Mouse (Mus musculus) Muller cell, postnatal 12 days (primary cell): ENCODE measurements at regions not wholly inside any gene's neighbourhood (a gene's known extent, or its start where the extent isn't known, plus 50 kb on each side); places are given as distances from the start of the nearest gene placed in this dataset.

ENCODE experiments used
- DNase-seq: peaks from one replicate; pipeline ENCODE4 v3.0.0-alpha.2; 2015; ENCODE audit errors: inconsistent ontology term

GRCm38 (mm10) chr14:46221897-46222669 is 157.1 kb upstream of the Gm15217 start:
- no peak for DNase-seq

GRCm38 (mm10) chr14:46223008-46223407 is 156.2 kb upstream of the Gm15217 start:
- DNase-seq = no peak

DNA sequence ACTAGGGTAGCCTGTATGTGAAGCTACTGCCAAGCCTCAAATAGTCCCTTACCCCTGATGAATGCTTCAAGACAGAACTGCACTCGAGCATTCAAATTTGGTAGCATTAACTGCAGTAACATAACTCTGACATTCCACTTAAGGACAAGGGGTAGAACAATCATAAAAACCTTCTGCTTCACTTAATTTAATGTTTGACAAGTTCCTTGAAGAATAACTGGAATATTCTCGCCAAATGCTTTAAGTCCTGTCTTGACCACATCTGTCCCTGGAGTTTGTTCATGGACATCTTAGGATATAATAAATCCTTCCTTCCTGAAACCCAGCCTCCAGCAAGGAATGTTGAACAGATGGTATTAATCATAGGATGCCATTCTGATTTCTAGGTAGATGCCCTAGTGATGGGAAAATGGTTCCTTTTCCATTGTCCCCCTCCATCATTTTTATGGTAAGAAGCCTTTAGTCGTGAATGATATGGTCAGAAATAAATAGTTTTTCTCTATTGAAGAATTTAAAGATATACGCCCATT is 154.7 kb upstream of the Gm15217 start:
- peak; percentile 12 for DNase-seq

- DNase-seq = peak; percentile 83
Observed at GRCm38 (mm10) chr14:46225851-46226608, 153.2 kb upstream of the Gm15217 start.

DNA sequence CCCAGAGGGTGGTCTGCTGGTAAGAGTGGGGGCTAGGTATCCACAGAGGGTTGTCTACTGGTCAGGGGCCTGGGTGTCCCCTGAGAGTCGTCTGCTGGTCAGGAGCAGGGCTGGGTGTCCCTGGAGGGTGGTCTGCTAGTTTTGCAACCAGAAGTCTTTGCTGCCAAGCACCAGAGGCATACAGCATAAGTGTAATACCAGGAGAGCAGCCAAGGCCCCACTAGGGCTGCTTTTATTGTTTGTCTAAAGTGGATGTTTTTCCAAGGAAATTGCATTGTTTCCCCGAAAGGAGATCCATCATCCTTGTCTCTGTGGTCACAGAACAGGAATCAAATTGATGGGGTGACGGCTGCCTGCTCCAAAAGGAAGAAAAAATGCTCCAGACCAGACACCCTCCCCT is 145.2 kb upstream of the Gm15217 start:
- DNase-seq = no peak

GRCm38 (mm10) chr14:46234835-46235234 is 144.4 kb upstream of the Gm15217 start:
- DNase-seq = no peak

GRCm38 (mm10) chr14:46240046-46240800 is 139.0 kb upstream of the Gm15217 start:
- no peak for DNase-seq

- DNase-seq = no peak
Observed at GRCm38 (mm10) chr14:46240896-46241295, 138.3 kb upstream of the Gm15217 start.

DNA sequence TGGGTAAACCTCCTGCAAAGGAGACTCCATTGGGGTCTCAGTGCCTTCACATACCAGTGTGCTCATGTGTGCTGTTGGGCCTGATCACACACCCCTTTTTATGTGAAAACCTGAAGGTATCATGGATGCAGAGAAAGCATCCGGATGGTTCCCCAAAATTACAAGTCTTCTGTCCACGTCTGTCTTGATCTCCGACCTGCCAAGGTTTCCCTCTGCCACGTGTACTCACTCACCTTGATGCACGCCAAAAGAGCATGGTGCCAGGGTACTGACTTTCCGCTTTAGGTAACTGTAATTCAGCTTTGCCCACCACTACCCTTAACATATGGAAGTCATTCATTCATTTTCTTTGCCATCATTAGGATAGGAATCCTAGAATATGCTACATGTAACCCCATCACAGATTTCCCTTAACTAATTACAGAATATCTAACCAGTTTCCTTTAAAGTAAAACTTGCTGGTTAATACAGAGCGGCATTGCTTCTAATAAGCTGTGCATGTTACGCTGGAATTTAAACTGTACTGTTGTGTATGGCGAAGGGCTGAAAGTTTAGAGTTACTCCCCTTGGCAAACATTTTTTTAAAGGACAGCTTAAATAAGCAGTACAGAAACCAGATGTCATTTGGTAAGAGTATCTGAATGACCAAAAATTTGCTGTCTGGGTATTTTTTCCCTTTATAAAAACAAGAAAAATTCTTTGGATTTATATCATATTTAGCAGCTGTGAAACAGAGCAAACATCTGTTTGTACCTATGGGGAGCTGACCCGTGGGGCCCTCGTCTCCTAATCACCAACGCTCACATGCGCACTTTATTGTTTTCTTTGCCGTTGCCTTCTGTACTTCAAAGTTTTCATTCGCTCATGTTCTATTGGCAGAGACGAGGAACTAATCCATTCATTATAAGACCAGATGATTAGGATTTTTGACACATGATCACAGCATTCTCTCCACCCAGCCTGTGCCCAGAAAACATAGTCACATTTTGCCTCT is 131.4 kb upstream of the Gm15217 start:
- DNase-seq = peak; percentile 16

DNA sequence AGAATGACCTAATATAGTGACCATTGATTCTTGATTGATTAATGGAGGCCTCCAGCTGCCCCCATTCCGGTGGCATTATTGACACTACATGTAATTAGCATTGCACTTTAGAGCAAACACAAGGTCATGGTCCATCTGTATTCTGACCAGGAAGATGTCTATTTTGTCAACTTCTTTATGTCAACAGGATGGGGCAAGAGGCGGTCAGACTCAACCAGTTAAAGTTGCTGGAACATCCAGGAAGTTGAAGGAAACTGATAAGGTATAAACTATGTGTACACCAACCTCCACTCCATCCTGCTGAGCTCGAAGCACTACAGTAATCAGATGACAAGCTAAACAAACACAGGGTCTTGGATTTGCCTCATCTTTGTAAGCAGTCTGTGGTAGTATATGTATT is 130.1 kb upstream of the Gm15217 start:
- no peak for DNase-seq

DNA sequence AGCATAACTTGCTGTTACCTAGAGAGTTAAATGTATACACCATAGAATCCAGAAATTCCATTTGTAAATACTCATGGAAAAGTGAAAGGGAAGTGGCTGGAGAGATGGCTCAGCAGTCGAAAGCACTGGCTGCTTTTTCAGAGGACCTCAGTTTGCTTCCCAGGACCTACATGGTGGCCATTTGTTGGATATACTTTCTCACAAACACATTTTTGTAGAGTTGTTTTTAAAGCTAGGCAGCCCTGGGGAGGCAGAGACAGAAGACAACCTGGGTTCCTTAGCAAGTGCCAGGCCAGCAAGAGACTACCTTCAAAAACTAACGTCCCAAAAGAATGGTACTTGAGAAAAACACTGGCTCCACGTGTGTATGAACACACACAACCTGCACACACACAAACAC is 124.0 kb upstream of the Gm15217 start:
- no peak for DNase-seq

DNA sequence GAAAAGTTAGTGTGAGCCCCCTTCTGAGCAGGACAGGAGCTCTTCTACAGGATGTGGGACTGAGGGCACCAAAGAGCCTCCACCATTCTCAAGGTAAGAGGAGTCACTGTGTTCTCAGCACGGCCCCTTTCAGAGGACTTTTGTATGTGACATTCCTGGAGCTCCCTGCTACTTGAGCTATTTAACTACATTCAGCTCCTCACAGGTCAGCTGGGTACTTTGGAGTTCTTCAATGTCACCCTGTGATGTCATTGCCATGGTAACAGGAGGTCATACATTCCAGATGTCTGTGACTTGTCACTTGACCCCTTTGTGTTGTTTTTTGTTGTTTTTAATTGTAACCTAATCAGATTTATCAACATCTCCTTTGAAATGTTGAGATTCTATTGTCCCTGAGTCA is 122.9 kb upstream of the Gm15217 start:
- DNase-seq = no peak

DNA sequence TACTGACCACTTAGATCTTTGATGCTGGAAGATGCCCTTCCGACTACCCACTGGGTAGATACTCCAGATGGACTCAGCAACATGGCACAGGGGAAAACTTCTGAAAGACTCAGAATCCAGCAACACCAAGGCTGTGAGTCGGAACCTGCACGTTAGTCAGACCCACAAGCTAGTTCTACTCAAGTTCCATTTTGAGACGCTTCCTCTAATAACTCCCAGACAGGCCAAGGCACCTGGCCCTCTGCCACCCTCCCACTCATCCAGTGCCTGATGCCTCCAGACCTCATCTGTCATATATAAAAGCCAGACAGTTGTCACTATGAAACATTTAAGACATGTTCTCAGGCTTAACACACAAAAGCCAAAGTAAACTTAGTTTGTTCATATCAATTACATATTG is 121.9 kb upstream of the Gm15217 start:
- peak; percentile 68 for DNase-seq

DNA sequence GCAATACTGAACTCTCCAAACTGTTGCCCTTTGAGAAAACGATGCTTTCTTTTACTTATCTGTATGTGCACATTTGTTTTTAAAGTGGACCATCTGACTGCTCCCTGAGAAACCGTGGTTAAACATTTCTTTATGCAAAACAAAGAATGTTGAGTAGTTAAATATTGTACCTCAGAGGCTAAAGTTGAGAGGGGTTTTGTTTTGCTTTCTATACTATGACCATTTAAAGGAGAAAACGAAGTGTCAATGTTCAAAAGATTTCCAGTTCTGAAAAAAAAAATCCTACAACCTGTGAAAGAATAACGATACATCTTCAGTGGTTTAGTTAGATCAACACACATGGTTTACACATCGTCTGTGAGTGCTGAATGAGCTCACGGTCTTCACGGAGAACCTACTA is 120.7 kb upstream of the Gm15217 start:
- DNase-seq = no peak

DNA sequence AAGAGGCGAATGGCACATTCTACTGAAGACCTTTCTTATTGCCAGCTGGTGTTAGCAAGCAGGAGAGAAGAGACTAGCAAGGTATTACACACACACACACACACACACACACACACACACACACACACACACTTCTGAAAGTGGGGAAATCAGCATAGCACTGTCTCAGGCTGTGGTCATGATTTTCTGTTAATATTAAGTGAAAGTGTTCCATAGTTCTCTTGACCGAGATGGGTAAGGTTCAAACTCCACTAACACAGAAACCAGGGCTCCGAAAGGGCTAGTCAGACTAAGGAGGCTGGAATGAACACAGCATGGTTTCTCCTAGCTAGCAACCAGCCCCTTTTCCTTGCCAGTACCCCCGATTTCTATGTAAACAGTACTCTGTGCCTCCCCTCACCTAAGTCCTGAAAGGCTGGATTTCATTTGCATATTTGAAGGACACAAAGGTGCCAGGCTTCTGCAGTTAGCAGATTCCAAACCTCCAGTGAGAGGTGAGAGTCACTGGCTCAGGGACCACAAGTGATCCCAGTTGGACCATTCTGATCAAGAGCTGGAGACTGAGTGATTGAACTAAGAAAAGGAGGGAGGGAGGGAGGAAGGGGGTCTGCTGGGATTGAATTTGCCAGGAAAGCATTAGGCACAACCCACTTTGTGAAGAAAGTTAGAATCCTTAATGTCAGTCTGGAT is 118.8 kb upstream of the Gm15217 start:
- no peak for DNase-seq

DNA sequence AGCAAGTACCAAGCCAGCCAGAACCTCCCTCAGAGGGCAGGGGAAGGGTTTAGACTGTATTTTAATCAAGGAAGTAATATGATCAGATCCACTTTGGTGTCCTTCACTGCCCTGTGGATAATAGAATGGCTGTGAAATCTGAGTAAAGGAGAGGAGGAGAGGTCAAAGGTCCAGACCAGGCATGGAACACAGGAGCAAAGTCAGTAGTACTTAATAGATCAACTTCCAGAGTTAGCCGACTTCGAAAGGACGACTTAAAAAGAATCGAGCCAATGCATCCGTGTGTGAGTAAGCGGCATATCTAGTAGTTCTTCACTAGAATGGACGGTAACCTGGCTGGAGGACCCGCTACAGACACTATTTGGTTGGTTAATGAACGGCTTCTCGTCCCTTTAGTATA is 103.8 kb upstream of the Gm15217 start:
- no peak for DNase-seq

GRCm38 (mm10) chr14:46276926-46277831 is 102.0 kb upstream of the Gm15217 start:
- no peak for DNase-seq

DNA sequence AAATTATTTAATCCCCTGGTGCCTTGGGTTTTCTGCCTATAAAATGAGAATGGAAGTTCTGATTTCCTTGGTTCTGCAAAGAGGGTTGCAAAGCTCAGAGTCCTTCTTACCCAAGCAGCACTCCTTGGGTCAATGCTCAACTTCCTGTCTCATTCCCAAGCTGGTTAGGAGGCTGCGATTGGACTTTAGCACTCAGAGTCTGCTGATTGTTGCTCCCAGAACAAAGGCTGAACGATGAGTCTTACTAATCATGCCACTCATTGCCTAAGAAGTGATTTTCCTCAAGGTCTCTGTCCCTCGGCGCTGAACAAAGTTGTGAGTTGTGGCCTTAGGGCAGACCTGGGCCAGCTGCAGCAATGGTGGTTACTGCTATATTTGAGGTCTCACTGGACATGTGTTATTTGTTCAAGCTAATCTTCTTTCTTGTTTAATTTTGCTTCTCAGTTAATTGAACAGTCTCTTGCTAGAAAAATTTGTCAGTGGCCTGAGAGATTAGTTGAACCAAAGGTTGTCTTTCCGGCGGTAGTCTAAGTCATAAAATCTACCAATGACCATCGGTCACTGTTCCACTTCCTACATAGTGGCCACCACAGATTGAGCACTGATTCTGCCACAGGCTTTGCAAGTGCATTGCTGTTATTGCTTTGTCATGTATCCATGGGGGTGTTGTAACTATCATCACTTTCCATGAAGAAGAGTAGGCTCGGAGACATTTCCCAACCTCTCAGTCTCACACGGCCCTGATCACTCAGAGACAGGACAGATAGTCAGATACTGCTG is 101.2 kb upstream of the Gm15217 start:
- DNase-seq = no peak

DNA sequence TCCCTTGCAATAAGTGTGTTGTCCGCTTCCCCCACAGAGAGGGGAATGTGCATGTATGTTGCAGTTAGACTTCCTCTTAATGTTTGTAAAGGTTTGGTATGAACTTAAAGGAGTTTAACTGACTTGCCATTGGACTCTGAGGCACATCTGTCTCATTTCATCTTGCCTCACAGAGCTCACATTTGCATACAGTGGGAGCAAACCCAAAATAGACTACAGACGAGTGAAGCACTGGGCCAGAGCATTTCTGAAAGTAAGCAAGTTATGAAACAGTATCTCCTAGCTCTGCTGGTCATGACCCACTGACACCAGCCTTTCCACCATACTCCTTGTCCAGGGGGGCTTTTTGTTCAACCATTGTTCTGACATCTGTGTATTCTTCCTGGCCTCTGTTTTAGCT is 86.8 kb upstream of the Gm15217 start:
- peak; percentile 7 for DNase-seq
